Mouse (Mus musculus): ENCODE data around the gene Timm8b. TPM values are rescaled to one million over a fixed set of nuclear protein-coding genes. Genes with fewer than 3 reads are reported as not detected.

The Timm8b gene
- polyA plus RNA-seq, 1 experiment from 2014 or later, result 475 TPM

- no peak for DNase-seq (ENCODE audit: low spot score)
- H3K9me3 ChIP-seq (replicated peaks; ENCODE audit: control insufficient read depth, low read length), result no peaks in the 10 kb centered on the region
- H3K4me2 ChIP-seq (ENCODE audit: low read length), result no peak overlapping the region
- no peak overlapping the region for H3K4me3 ChIP-seq (ENCODE audit: low read depth, low read length)
- H3K27me3 ChIP-seq (replicated peaks; ENCODE audit: control insufficient read depth, insufficient read depth, low read length), result no peaks in the 10 kb centered on the region
- WGBS, result 95% methylated on average over 2 of the region's 2 CpGs
- H3K27ac ChIP-seq (ENCODE audit: low read depth, low read length), result no peak overlapping the region
- H3K4me1 ChIP-seq (ENCODE audit: control insufficient read depth, insufficient read depth, low read length), result no peaks in the 10 kb centered on the region
- ATAC-seq, result no peak
- no peaks in the 10 kb centered on the region for H3K36me3 ChIP-seq (ENCODE audit: control insufficient read depth, insufficient read depth, low read length)
- no peak overlapping the region for H3K9ac ChIP-seq (ENCODE audit: low read length)
These were observed 35.8 kb upstream of the Timm8b start for GRCm38 (mm10) chr9:50567881-50568280.

- DNase-seq (ENCODE audit: low spot score) (no peak), ATAC-seq (no peak)
- 79% methylated on average over 10 of the region's 10 CpGs for WGBS
- Histone ChIP-seq H3K9ac (ENCODE audit: low read length) (no peak overlapping the region), H3K4me3 (ENCODE audit: low read depth, low read length) (no peak overlapping the region), H3K36me3 (ENCODE audit: control insufficient read depth, insufficient read depth, low read length) (no peaks in the 10 kb centered on the region), H3K4me1 (ENCODE audit: control insufficient read depth, insufficient read depth, low read length) (no peaks in the 10 kb centered on the region), H3K27ac (ENCODE audit: low read depth, low read length) (no peak overlapping the region), H3K27me3 (replicated peaks; ENCODE audit: control insufficient read depth, insufficient read depth, low read length) (no peaks in the 10 kb centered on the region), H3K9me3 (replicated peaks; ENCODE audit: control insufficient read depth, low read length) (no peaks in the 10 kb centered on the region), H3K4me2 (ENCODE audit: low read length) (no peak overlapping the region)
These were observed 33.8 kb upstream of the Timm8b start for GRCm38 (mm10) chr9:50569599-50570525.

- Histone ChIP-seq H3K9me3 (replicated peaks; ENCODE audit: control insufficient read depth, low read length) (no peaks in the 10 kb centered on the region), H3K27me3 (replicated peaks; ENCODE audit: control insufficient read depth, insufficient read depth, low read length) (no peaks in the 10 kb centered on the region), H3K4me2 (ENCODE audit: low read length) (no peak overlapping the region), H3K36me3 (ENCODE audit: control insufficient read depth, insufficient read depth, low read length) (no peaks in the 10 kb centered on the region), H3K9ac (ENCODE audit: low read length) (no peak overlapping the region), H3K4me1 (ENCODE audit: control insufficient read depth, insufficient read depth, low read length) (no peaks in the 10 kb centered on the region), H3K4me3 (ENCODE audit: low read depth, low read length) (no peak overlapping the region), H3K27ac (ENCODE audit: low read depth, low read length) (no peak overlapping the region)
- DNase-seq (ENCODE audit: low spot score) (no peak), ATAC-seq (no peak)
- 23% methylated on average over 4 of the region's 4 CpGs for WGBS
These were observed 23.3 kb upstream of the Timm8b start for GRCm38 (mm10) chr9:50580370-50580769.

- Histone ChIP-seq H3K9ac (ENCODE audit: low read length) (no peak overlapping the region), H3K27ac (ENCODE audit: low read depth, low read length) (no peak overlapping the region), H3K36me3 (ENCODE audit: control insufficient read depth, insufficient read depth, low read length) (no peaks in the 10 kb centered on the region), H3K4me3 (ENCODE audit: low read depth, low read length) (no peak overlapping the region), H3K4me2 (ENCODE audit: low read length) (no peak overlapping the region), H3K4me1 (ENCODE audit: control insufficient read depth, insufficient read depth, low read length) (no peaks in the 10 kb centered on the region), H3K27me3 (replicated peaks; ENCODE audit: control insufficient read depth, insufficient read depth, low read length) (no peaks in the 10 kb centered on the region), H3K9me3 (replicated peaks; ENCODE audit: control insufficient read depth, low read length) (no peaks in the 10 kb centered on the region)
- DNase-seq (ENCODE audit: low spot score) (no peak), ATAC-seq (no peak)
- 84% methylated on average over 6 of the region's 6 CpGs for WGBS
These were observed 18.4 kb upstream of the Timm8b start for GRCm38 (mm10) chr9:50585145-50585818.

GRCm38 (mm10) chr9:50586955-50587354, 16.8 kb upstream of the Timm8b start:
- no peak for DNase-seq (ENCODE audit: low spot score)
- Histone ChIP-seq H3K4me3 (ENCODE audit: low read depth, low read length) (no peak overlapping the region), H3K27me3 (replicated peaks; ENCODE audit: control insufficient read depth, insufficient read depth, low read length) (no peaks in the 10 kb centered on the region), H3K9ac (ENCODE audit: low read length) (no peak overlapping the region), H3K4me2 (ENCODE audit: low read length) (no peak overlapping the region), H3K4me1 (ENCODE audit: control insufficient read depth, insufficient read depth, low read length) (no peaks in the 10 kb centered on the region), H3K36me3 (ENCODE audit: control insufficient read depth, insufficient read depth, low read length) (no peaks in the 10 kb centered on the region), H3K9me3 (replicated peaks; ENCODE audit: control insufficient read depth, low read length) (no peaks in the 10 kb centered on the region), H3K27ac (ENCODE audit: low read depth, low read length) (no peak overlapping the region)
- WGBS, result 75% methylated on average over 4 of the region's 4 CpGs
- no peak for ATAC-seq

GRCm38 (mm10) chr9:50590856-50591518, 12.7 kb upstream of the Timm8b start:
- peaks cover 16% of the 10 kb centered on the region for H3K36me3 ChIP-seq (ENCODE audit: control insufficient read depth, insufficient read depth, low read length)
- DNase-seq (ENCODE audit: low spot score), result no peak
- H3K4me1 ChIP-seq (ENCODE audit: control insufficient read depth, insufficient read depth, low read length), result no peaks in the 10 kb centered on the region
- WGBS, result 76% methylated on average over 10 of the region's 10 CpGs
- no peak for ATAC-seq
- no peak overlapping the region for H3K9ac ChIP-seq (ENCODE audit: low read length)
- H3K27me3 ChIP-seq (replicated peaks; ENCODE audit: control insufficient read depth, insufficient read depth, low read length), result no peaks in the 10 kb centered on the region
- no peak overlapping the region for H3K4me3 ChIP-seq (ENCODE audit: low read depth, low read length)
- no peaks in the 10 kb centered on the region for H3K9me3 ChIP-seq (replicated peaks; ENCODE audit: control insufficient read depth, low read length)
- no peak overlapping the region for H3K4me2 ChIP-seq (ENCODE audit: low read length)
- H3K27ac ChIP-seq (ENCODE audit: low read depth, low read length), result no peak overlapping the region

GRCm38 (mm10) chr9:50592955-50593354, 10.8 kb upstream of the Timm8b start:
- no peak overlapping the region for H3K27ac ChIP-seq (ENCODE audit: low read depth, low read length)
- H3K36me3 ChIP-seq (ENCODE audit: control insufficient read depth, insufficient read depth, low read length), result peaks cover 33% of the 10 kb centered on the region
- no peak overlapping the region for H3K4me3 ChIP-seq (ENCODE audit: low read depth, low read length)
- no peaks in the 10 kb centered on the region for H3K4me1 ChIP-seq (ENCODE audit: control insufficient read depth, insufficient read depth, low read length)
- no peak for ATAC-seq
- no peaks in the 10 kb centered on the region for H3K27me3 ChIP-seq (replicated peaks; ENCODE audit: control insufficient read depth, insufficient read depth, low read length)
- H3K9me3 ChIP-seq (replicated peaks; ENCODE audit: control insufficient read depth, low read length), result no peaks in the 10 kb centered on the region
- DNase-seq (ENCODE audit: low spot score), result no peak
- H3K4me2 ChIP-seq (ENCODE audit: low read length), result no peak overlapping the region
- H3K9ac ChIP-seq (ENCODE audit: low read length), result no peak overlapping the region
- WGBS, result 90% methylated on average over 9 of the region's 9 CpGs

GRCm38 (mm10) chr9:50593544-50593943, 10.2 kb upstream of the Timm8b start:
- Histone ChIP-seq H3K4me2 (ENCODE audit: low read length) (no peak overlapping the region), H3K4me3 (ENCODE audit: low read depth, low read length) (no peak overlapping the region), H3K27me3 (replicated peaks; ENCODE audit: control insufficient read depth, insufficient read depth, low read length) (no peaks in the 10 kb centered on the region), H3K4me1 (ENCODE audit: control insufficient read depth, insufficient read depth, low read length) (no peaks in the 10 kb centered on the region), H3K9ac (ENCODE audit: low read length) (no peak overlapping the region), H3K27ac (ENCODE audit: low read depth, low read length) (no peak overlapping the region), H3K9me3 (replicated peaks; ENCODE audit: control insufficient read depth, low read length) (no peaks in the 10 kb centered on the region), H3K36me3 (ENCODE audit: control insufficient read depth, insufficient read depth, low read length) (peaks cover 39% of the 10 kb centered on the region)
- peak; percentile 13 for DNase-seq (ENCODE audit: low spot score)
- 76% methylated on average over 3 of the region's 3 CpGs for WGBS
- ATAC-seq, result no peak
